Mouse (Mus musculus): ENCODE measurements around the gene Snupn.

The Snupn gene

DNA sequence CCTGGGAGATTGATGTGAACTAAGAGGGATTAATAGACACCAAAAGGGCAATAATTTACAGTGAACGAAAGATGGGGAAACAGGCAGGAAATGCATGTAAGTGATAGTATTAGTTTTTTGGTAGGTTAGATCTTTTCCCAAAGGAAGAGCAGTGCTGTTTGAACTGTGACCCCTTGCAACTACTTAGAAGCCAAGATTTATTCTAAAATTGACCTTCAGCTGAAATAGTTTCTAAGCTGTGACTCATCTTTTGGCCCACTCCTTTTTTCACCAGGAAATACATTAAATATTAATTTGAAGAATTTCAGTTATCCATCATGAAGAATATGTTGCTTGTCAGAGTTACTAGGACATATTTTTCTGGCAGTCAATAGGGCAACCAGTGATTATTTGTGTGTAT lies 63.1 kb downstream of the Snupn start:
- DNase-seq, result peak; percentile 30

- peak; percentile 77 for DNase-seq
Measured at GRCm38 (mm10) chr9:57014766-57015165, 64.1 kb downstream of the Snupn start.

DNA sequence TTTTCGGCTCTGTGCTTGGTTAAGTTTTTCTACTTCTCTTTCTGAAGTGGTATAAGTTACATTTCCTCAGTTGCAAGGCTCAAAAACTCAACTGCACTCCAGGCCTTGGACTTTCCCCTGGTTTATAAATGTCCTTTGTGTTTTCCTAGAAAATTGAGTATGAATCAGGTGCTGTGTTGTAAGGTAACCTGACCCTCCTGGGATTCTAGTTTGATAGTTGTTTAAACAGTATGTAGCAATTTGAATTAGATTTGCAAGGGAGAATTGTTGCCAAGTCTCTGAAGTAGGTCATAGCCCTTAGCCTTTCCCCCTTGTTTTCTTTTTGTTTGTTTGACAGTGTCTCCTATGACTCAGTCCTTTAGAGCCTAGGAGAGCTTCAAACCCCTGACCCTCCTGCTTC lies 67.0 kb downstream of the Snupn start:
- no peak for DNase-seq

DNA sequence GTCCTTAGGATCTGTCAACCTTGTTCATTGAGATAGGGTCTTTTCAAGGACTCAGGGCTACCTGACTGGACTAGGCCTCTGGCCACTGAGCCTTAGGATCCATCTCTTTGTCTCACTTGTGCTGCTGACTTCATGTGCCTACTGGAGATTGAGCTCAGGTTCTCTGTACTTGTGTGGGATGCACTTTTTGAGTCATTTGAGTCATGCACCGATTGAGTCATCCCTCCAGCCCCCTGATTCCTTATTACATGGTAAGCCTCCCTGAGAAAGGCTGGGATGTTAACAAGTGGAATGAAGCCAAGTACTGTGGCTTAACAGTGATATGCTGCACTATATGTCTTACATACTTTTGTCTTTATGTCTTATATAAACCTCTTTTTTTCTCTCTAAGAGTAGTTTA lies 81.1 kb downstream of the Snupn start:
- no peak for DNase-seq
